Mouse (Mus musculus) forebrain, embryonic 12.5 days (tissue): ENCODE data around the gene A830018L16Rik. TPM values are rescaled to one million over a fixed set of nuclear protein-coding genes. Genes with fewer than 3 reads are reported as not detected.
A peak's percentile ranks its signal among the peaks of the same experiment; 100 is the strongest.
"Not testable (repeated sequence)": the region's sequence is repeated elsewhere in the genome, so short reads cannot be mapped to it uniquely, and the experiment has no call there.

ENCODE experiments used
- ATAC-seq: fragments of 200-750 bp; cut with Nextera tagmentation; 2 replicates; pipeline ENCODE4 v1.8.0; 2017; ENCODE audit warnings: moderate TSS enrichment; ENCODE audit not compliant: low FRiP score
- H3K27ac ChIP-seq: fragments of 300-500 bp; sonication (generic); 2 replicates; pipeline ENCODE4 v1.5.1; 2016; ENCODE audit warnings: mild to moderate bottlenecking
- H3K27me3 ChIP-seq: fragments of 300-500 bp; sonication (generic); 2 replicates; pipeline ENCODE4 v1.6.1; 2016; ENCODE audit warnings: mild to moderate bottlenecking
- H3K36me3 ChIP-seq: fragments of 300-500 bp; sonication (generic); replicated peaks from 2 replicates; pipeline ENCODE4 v1.6.1; 2016; ENCODE audit warnings: mild to moderate bottlenecking
- H3K4me1 ChIP-seq: fragments of 300-500 bp; sonication (generic); 2 replicates; pipeline ENCODE4 v1.6.1; 2016
- H3K4me2 ChIP-seq: fragments of 300-500 bp; sonication (generic); 2 replicates; pipeline ENCODE4 v1.6.1; 2016; ENCODE audit warnings: mild to moderate bottlenecking, moderate library complexity
- H3K4me3 ChIP-seq: fragments of 300-500 bp; sonication (generic); replicated peaks from 2 replicates; pipeline ENCODE4 v1.5.1; 2016; ENCODE audit warnings: mild to moderate bottlenecking
- H3K9ac ChIP-seq: fragments of 300-500 bp; sonication (generic); 2 replicates; pipeline ENCODE4 v1.6.1; 2016; ENCODE audit warnings: mild to moderate bottlenecking
- H3K9me3 ChIP-seq: fragments of 300-500 bp; sonication (generic); 2 replicates; pipeline ENCODE4 v1.6.1; 2016
- WGBS: fragments of 180-500 bp; shearing (Covaris S2); methylation state at CpG from one replicate; pipeline ENCODE4 v1.1.7; 2016; 5-methylcytosine and 5-hydroxymethylcytosine counted together
- polyA plus RNA-seq: library from polyadenylated mRNA; unstranded; fragments of >200 nt; fragmentation: Nextera tagmentation; extraction: Ambion mirVana; gene quantifications from 2 replicates; pipeline ENCODE4 v1.2.1, GENCODE M21; 2016

Gene A830018L16Rik
- polyA plus RNA-seq, 1 experiment from 2014 or later, result 1.6 TPM

DNA sequence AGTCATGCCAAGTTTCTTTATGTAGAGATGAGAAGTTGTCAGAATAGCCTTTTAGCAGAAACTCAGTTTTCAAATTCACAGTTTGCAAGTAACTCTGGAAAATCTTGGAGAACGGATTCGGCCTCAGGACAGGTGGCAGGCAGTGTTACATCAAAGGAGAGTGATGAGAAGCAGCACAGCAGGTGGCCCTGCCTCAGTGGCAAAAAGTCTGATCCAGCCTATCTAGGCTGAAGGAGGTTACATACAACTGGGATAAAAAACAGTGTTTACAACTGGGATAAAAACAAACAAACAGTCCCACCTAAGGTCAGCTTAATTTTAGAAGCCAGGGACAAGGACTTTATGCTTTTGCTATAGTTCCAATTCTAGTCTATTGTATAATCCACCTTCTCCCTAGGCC is 79.0 kb downstream of the A830018L16Rik start:
- Histone ChIP-seq H3K9ac (no peak overlapping the region), H3K9me3 (no peaks in the 10 kb centered on the region), H3K27ac (no peak overlapping the region), H3K4me3 (no peak overlapping the region), H3K27me3 (no peaks in the 10 kb centered on the region), H3K4me2 (no peak overlapping the region), H3K4me1 (no peaks in the 10 kb centered on the region), H3K36me3 (no peaks in the 10 kb centered on the region)
- WGBS, result 85% methylated on average over 2 of the region's 2 CpGs
- ATAC-seq, result no peak

DNA sequence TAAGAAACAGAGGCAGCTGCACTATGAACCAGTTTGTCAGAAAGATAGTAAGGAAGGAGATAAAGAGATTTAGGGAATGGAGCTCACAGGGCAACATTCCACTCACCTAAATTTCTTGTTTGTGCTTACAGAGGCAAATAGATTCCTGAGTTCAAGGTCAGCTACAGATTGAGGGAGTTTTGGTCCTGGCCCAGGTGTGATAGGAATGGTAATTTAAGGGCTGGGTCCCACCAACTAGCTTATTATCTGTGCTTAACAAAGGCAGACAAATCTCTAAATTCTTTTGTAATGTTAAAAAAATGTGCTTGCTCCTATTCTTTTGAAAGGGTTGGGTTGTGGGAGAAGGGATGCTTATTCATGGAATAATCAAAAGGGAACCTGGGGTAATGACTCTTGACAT is 87.7 kb downstream of the A830018L16Rik start:
- no peak overlapping the region for H3K4me2 ChIP-seq
- no peak overlapping the region for H3K9ac ChIP-seq
- ATAC-seq, result no peak
- no peaks in the 10 kb centered on the region for H3K9me3 ChIP-seq
- no peak overlapping the region for H3K27ac ChIP-seq
- no peak overlapping the region for H3K4me3 ChIP-seq
- H3K27me3 ChIP-seq, result no peaks in the 10 kb centered on the region
- H3K36me3 ChIP-seq, result no peaks in the 10 kb centered on the region
- H3K4me1 ChIP-seq, result no peaks in the 10 kb centered on the region

GRCm38 (mm10) chr1:11549810-11550209 is 135.9 kb downstream of the A830018L16Rik start:
- not testable (repeated sequence) for H3K9me3 ChIP-seq, H3K9ac ChIP-seq, ATAC-seq, H3K27ac ChIP-seq, H3K27me3 ChIP-seq, H3K4me2 ChIP-seq, H3K4me1 ChIP-seq, H3K4me3 ChIP-seq, H3K36me3 ChIP-seq
- WGBS, result 59% methylated on average over 1 of the region's 1 CpGs

GRCm38 (mm10) chr1:11565309-11565708 is 151.4 kb downstream of the A830018L16Rik start:
- no peak overlapping the region for H3K4me3 ChIP-seq
- no peaks in the 10 kb centered on the region for H3K9me3 ChIP-seq
- H3K4me1 ChIP-seq, result no peaks in the 10 kb centered on the region
- peak; percentile 77; the same call in 1 of the 2 replicates for ATAC-seq
- H3K4me2 ChIP-seq, result no peak overlapping the region
- no peak overlapping the region for H3K9ac ChIP-seq
- no peaks in the 10 kb centered on the region for H3K27me3 ChIP-seq
- H3K36me3 ChIP-seq, result no peaks in the 10 kb centered on the region
- 9% methylated on average over 6 of the region's 6 CpGs for WGBS
- no peak overlapping the region for H3K27ac ChIP-seq

- 80% methylated on average over 2 of the region's 2 CpGs for WGBS
- no peaks in the 10 kb centered on the region for H3K9me3 ChIP-seq
- no peak overlapping the region for H3K4me3 ChIP-seq
- H3K4me1 ChIP-seq, result no peaks in the 10 kb centered on the region
- H3K27me3 ChIP-seq, result no peaks in the 10 kb centered on the region
- no peak overlapping the region for H3K27ac ChIP-seq
- no peaks in the 10 kb centered on the region for H3K36me3 ChIP-seq
- no peak overlapping the region for H3K4me2 ChIP-seq
- ATAC-seq, result no peak
- no peak overlapping the region for H3K9ac ChIP-seq
Observed at GRCm38 (mm10) chr1:11566730-11567129, 152.8 kb downstream of the A830018L16Rik start.

DNA sequence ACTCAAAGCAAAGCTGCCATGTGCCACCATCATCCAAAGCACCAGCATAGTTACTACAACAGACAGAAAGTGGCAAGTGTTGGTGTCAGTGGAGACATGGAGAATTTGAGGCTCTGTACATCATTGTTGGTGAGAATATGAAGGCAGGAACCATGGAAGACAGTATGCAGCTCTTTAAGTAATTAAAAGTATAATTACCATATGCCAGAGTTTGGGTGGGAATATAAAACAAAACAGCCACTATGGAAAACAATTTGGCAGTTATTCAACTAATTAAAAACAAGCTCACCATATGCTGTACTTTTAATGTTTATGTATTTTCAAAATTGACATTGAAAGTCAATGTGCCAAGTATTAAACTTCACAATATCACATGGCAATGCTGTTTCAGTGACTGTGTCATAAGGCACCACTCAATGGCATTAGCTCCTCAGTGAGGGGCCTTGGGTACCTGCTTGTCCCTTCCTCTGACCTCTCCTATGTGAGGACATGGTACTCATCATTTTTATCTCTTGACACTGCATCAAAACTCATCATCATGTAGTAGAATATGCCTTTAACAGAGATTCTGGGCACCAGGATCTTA is 153.5 kb downstream of the A830018L16Rik start:
- H3K4me1 ChIP-seq, result no peaks in the 10 kb centered on the region
- no peak overlapping the region for H3K9ac ChIP-seq
- no peak overlapping the region for H3K4me3 ChIP-seq
- H3K27ac ChIP-seq, result no peak overlapping the region
- H3K4me2 ChIP-seq, result no peak overlapping the region
- no peaks in the 10 kb centered on the region for H3K9me3 ChIP-seq
- no peaks in the 10 kb centered on the region for H3K36me3 ChIP-seq
- ATAC-seq, result no peak
- H3K27me3 ChIP-seq, result no peaks in the 10 kb centered on the region

- ATAC-seq, result no peak
- H3K27ac ChIP-seq, result no peak overlapping the region
- WGBS, result 89% methylated on average over 2 of the region's 2 CpGs
- H3K4me3 ChIP-seq, result no peak overlapping the region
- H3K9me3 ChIP-seq, result no peaks in the 10 kb centered on the region
- H3K4me2 ChIP-seq, result no peak overlapping the region
- H3K9ac ChIP-seq, result no peak overlapping the region
- no peaks in the 10 kb centered on the region for H3K4me1 ChIP-seq
- H3K27me3 ChIP-seq, result no peaks in the 10 kb centered on the region
- no peaks in the 10 kb centered on the region for H3K36me3 ChIP-seq
Observed at GRCm38 (mm10) chr1:11570274-11570673, 156.4 kb downstream of the A830018L16Rik start.

- Histone ChIP-seq H3K27ac (no peak overlapping the region), H3K4me3 (no peak overlapping the region), H3K4me1 (no peaks in the 10 kb centered on the region), H3K27me3 (no peaks in the 10 kb centered on the region), H3K9me3 (no peaks in the 10 kb centered on the region), H3K4me2 (no peak overlapping the region), H3K36me3 (no peaks in the 10 kb centered on the region), H3K9ac (no peak overlapping the region)
- no peak for ATAC-seq
- 84% methylated on average over 2 of the region's 2 CpGs for WGBS
Observed at GRCm38 (mm10) chr1:11573462-11573861, 159.6 kb downstream of the A830018L16Rik start.

DNA sequence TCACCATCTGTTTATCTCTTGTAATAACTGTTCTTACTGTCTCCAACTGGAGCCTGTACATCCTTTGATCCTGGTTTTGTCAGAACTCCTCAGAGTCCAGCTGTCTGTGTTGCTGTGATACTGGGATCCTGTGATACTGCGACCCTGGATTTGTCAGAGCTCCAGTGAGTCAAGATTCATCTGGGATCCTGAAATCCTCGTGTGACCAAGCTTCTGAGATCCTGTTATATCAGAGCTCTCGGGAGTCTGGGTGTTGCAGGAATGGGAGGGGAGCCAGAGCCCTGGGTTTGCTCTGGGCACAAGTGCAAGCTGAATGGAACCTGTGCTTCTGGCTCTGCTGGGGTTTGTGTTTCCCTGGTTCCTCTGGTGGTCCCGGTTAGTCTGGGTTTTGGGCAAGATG is 166.1 kb downstream of the A830018L16Rik start:
- H3K4me2 ChIP-seq, result no peak overlapping the region
- H3K27me3 ChIP-seq, result no peaks in the 10 kb centered on the region
- 76% methylated on average over 4 of the region's 4 CpGs for WGBS
- H3K36me3 ChIP-seq, result no peaks in the 10 kb centered on the region
- H3K4me1 ChIP-seq, result no peaks in the 10 kb centered on the region
- H3K9ac ChIP-seq, result no peak overlapping the region
- H3K27ac ChIP-seq, result no peak overlapping the region
- ATAC-seq, result no peak
- H3K4me3 ChIP-seq, result no peak overlapping the region
- H3K9me3 ChIP-seq, result no peaks in the 10 kb centered on the region

GRCm38 (mm10) chr1:11588305-11588704 is 174.4 kb downstream of the A830018L16Rik start:
- H3K36me3 ChIP-seq, result no peaks in the 10 kb centered on the region
- H3K4me3 ChIP-seq, result no peak overlapping the region
- no peaks in the 10 kb centered on the region for H3K27me3 ChIP-seq
- no peak for ATAC-seq
- H3K27ac ChIP-seq, result no peak overlapping the region
- WGBS, result 77% methylated on average over 10 of the region's 10 CpGs
- no peaks in the 10 kb centered on the region for H3K4me1 ChIP-seq
- H3K9ac ChIP-seq, result no peak overlapping the region
- H3K9me3 ChIP-seq, result no peaks in the 10 kb centered on the region
- H3K4me2 ChIP-seq, result no peak overlapping the region

GRCm38 (mm10) chr1:11650137-11650536 is 236.2 kb downstream of the A830018L16Rik start:
- Histone ChIP-seq H3K9me3 (no peaks in the 10 kb centered on the region), H3K36me3 (no peaks in the 10 kb centered on the region), H3K27ac (no peak overlapping the region), H3K4me1 (no peaks in the 10 kb centered on the region), H3K4me3 (no peak overlapping the region), H3K9ac (no peak overlapping the region), H3K4me2 (no peak overlapping the region), H3K27me3 (no peaks in the 10 kb centered on the region)
- no peak for ATAC-seq

DNA sequence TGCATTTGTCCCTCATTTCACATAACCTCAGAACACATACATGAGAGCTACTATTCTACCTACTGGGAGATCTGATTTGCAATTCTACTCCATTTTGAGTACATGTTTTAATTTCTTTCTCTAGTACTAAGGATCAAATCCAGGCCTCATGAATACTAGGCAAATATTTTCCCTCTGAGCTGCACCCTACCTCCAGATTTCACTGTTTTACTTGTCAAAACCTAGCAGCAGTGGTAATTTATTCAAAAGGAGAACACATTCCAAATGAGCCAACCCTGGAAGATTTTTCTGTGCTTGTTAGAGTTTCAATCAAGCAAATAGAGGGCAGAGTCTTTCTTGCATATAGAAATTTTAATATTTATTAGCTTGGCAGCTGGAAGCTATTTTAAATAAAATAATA is 238.9 kb downstream of the A830018L16Rik start:
- no peaks in the 10 kb centered on the region for H3K9me3 ChIP-seq
- H3K4me3 ChIP-seq, result no peak overlapping the region
- no peak for ATAC-seq
- H3K9ac ChIP-seq, result no peak overlapping the region
- H3K4me1 ChIP-seq, result no peaks in the 10 kb centered on the region
- H3K4me2 ChIP-seq, result no peak overlapping the region
- H3K27ac ChIP-seq, result no peak overlapping the region
- no peaks in the 10 kb centered on the region for H3K36me3 ChIP-seq
- no peaks in the 10 kb centered on the region for H3K27me3 ChIP-seq

- Histone ChIP-seq H3K9me3 (no peaks in the 10 kb centered on the region), H3K9ac (no peak overlapping the region), H3K4me1 (no peaks in the 10 kb centered on the region), H3K27me3 (no peaks in the 10 kb centered on the region), H3K27ac (no peak overlapping the region), H3K36me3 (no peaks in the 10 kb centered on the region), H3K4me3 (no peak overlapping the region), H3K4me2 (no peak overlapping the region)
- 54% methylated on average over 2 of the region's 2 CpGs for whole genome bisulfite sequencing
- ATAC-seq, result peak; percentile 81
Observed at GRCm38 (mm10) chr1:11657341-11658060, 243.6 kb downstream of the A830018L16Rik start.
